Mouse (Mus musculus) hindbrain, embryonic 12.5 days (tissue): Measurements from ENCODE around the gene Sdr16c6. TPM values are rescaled to one million over a fixed set of nuclear protein-coding genes. Genes with fewer than 3 reads are reported as not detected.

ENCODE experiments used
- ATAC-seq: fragments of 200-750 bp; cut with Nextera tagmentation; 2 replicates; pipeline ENCODE4 v1.8.0; 2017; ENCODE audit warnings: moderate TSS enrichment; ENCODE audit not compliant: low FRiP score
- H3K27ac ChIP-seq: fragments of 300-500 bp; sonication (generic); 2 replicates; pipeline ENCODE4 v1.5.1; 2016; ENCODE audit warnings: mild to moderate bottlenecking
- H3K27me3 ChIP-seq: fragments of 300-500 bp; sonication (generic); 2 replicates; pipeline ENCODE4 v1.6.1; 2016; ENCODE audit warnings: mild to moderate bottlenecking
- H3K36me3 ChIP-seq: fragments of 300-500 bp; sonication (generic); 2 replicates; pipeline ENCODE4 v1.6.1; 2016; ENCODE audit warnings: mild to moderate bottlenecking
- H3K4me1 ChIP-seq: fragments of 300-500 bp; sonication (generic); 2 replicates; pipeline ENCODE4 v1.6.1; 2016
- H3K4me2 ChIP-seq: fragments of 300-500 bp; sonication (generic); replicated peaks from 2 replicates; pipeline ENCODE4 v1.6.1; 2016; ENCODE audit warnings: mild to moderate bottlenecking
- H3K4me3 ChIP-seq: fragments of 300-500 bp; sonication (generic); 2 replicates; pipeline ENCODE4 v1.5.1; 2016; ENCODE audit warnings: mild to moderate bottlenecking
- H3K9ac ChIP-seq: fragments of 300-500 bp; sonication (generic); 2 replicates; pipeline ENCODE4 v1.6.1; 2016; ENCODE audit warnings: mild to moderate bottlenecking, moderate library complexity
- H3K9me3 ChIP-seq: fragments of 300-500 bp; sonication (generic); replicated peaks from 2 replicates; pipeline ENCODE4 v1.6.1; 2016; ENCODE audit warnings: mild to moderate bottlenecking
- WGBS: fragments of 180-500 bp; shearing (Covaris S2); methylation state at CpG from one replicate; pipeline ENCODE4 v1.1.7; 2016; 5-methylcytosine and 5-hydroxymethylcytosine counted together
- polyA plus RNA-seq: library from polyadenylated mRNA; unstranded; fragments of >200 nt; fragmentation: Nextera tagmentation; extraction: Ambion mirVana; gene quantifications from 2 replicates; pipeline ENCODE4 v1.2.1, GENCODE M21; 2016

The Sdr16c6 gene
- polyA plus RNA-seq, result 0.12 TPM in 1 of 2 replicates, not detected in the other

DNA sequence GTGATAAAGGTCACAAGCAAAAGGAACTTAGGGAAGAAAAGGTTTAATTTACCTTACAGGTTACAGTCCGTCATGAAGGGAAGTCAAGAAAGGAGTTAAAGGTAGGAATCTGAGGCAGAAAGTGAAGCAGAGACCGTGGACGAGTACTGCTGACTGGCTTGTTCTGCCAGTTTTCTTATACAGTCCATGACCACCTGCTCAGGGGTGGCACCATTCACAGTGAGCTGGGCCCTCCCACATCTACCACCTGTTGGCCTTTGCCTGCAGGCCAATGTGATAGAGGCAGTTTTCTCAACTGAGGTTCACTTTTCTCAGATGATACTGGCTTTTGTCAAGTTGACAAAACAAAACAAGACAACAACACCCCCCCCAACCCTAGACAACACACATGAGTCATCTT is at the start of gene Sdr16c6:
Gene Sdr16c6 (minus strand): TSS at position 151 of the 400 bp plus-strand sequence.
- 92% methylated on average over 3 of the region's 3 CpGs for WGBS
- Histone ChIP-seq H3K9me3 (no peaks in the 10 kb centered on the region), H3K9ac (no peak within 1 kb of the TSS), H3K4me2 (no peak within 1 kb of the TSS), H3K4me1 (no peaks in the 10 kb centered on the region), H3K4me3 (no peak within 1 kb of the TSS), H3K27me3 (no peaks in the 10 kb centered on the region), H3K27ac (no peak within 1 kb of the TSS), H3K36me3 (no peaks in the 10 kb centered on the region)
- ATAC-seq, result no peak

DNA sequence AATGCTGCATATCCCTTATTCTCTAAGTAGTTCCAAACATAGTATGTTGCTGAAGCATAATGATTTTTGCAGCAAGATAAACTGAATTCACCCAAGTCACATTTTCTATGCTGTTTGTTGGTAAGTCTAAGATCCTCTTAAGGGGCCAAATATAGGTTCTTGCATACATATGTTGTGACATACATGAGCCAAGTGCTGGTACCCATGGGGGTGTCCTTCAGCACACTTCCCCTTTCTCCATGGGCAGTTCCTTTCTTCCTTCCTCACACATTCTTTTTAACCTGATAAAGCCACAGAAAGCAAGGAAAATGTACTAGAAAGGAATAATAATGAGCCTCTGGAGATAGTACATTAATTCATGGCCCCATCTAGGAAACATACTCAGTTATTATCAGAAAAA is 2.9 kb upstream of the Sdr16c6 start:
- Histone ChIP-seq H3K9ac (no peak overlapping the region), H3K4me1 (no peaks in the 10 kb centered on the region), H3K27ac (no peak overlapping the region), H3K36me3 (no peaks in the 10 kb centered on the region), H3K4me2 (no peak overlapping the region), H3K4me3 (no peak overlapping the region), H3K9me3 (no peaks in the 10 kb centered on the region), H3K27me3 (no peaks in the 10 kb centered on the region)
- ATAC-seq, result no peak

DNA sequence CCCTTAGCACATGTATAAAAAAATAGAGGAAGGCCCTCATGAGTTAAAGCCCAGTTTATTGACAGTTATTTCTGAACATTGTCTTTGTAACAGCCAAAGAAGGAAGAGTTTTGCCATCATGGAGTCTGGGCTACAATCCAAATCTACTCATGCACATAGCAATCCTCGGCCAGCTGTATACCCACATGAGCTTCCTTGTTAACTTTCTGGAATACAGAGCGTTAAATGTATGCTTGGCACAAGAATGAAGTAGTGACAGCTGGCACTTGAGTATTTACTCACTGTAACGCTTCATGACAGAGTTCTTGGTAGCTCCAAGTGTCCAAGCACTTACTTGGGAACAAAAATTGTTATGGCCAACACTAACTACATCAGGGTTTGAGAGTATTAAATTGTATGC is 1.8 kb upstream of the Sdr16c6 start:
- Histone ChIP-seq H3K27ac (no peak overlapping the region), H3K4me1 (no peaks in the 10 kb centered on the region), H3K4me2 (no peak overlapping the region), H3K27me3 (no peaks in the 10 kb centered on the region), H3K9ac (no peak overlapping the region), H3K4me3 (no peak overlapping the region), H3K36me3 (no peaks in the 10 kb centered on the region), H3K9me3 (no peaks in the 10 kb centered on the region)
- no peak for ATAC-seq
- WGBS, result 93% methylated on average over 3 of the region's 3 CpGs

DNA sequence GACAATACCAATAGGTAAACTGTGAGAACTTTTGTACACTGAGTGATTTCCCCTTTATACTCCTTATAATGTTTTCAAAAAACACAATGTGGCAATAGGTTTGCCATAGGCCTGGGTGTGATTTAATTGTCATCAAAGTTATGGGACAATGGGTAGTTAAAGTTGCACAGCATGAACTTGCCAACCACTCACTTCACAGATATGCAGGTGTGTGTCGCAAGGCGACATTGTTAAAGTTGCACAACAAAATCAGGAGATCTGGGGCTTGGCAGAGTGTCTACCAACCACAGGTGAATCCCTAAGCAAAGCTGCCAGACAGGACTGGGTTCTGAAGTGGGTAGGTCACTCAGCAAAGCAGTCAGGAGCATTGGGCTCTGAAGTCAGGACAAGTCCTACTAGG is 1.3 kb downstream of the Sdr16c6 start:
- Histone ChIP-seq H3K4me2 (no peak overlapping the region), H3K9me3 (no peaks in the 10 kb centered on the region), H3K4me3 (no peak overlapping the region), H3K9ac (no peak overlapping the region), H3K36me3 (no peaks in the 10 kb centered on the region), H3K27me3 (no peaks in the 10 kb centered on the region), H3K27ac (no peak overlapping the region), H3K4me1 (no peaks in the 10 kb centered on the region)
- WGBS, result 93% methylated on average over 2 of the region's 2 CpGs
- no peak for ATAC-seq

Other genes with a start within 250 kb of the Sdr16c6 start
- gene Gm11808, start 103.9 kb downstream of the Sdr16c6 start, polyA plus RNA-seq, result 576 and 632 TPM in 2 replicates